Mouse (Mus musculus): ENCODE data around the gene Emc1. TPM values are rescaled to one million over a fixed set of nuclear protein-coding genes. Genes with fewer than 3 reads are reported as not detected.

Emc1 gene
- polyA plus RNA-seq, 1 experiment from 2014 or later: 18.0 TPM

GRCm38 (mm10) chr4:139400487-139400886 is 48.1 kb downstream of the Emc1 start:
- no peak overlapping the region for H3K4me2 ChIP-seq (ENCODE audit: low read depth, low read length)
- no peaks in the 10 kb centered on the region for H3K4me1 ChIP-seq (ENCODE audit: control insufficient read depth, insufficient read depth, low read length)
- peaks cover 29% of the 10 kb centered on the region for H3K36me3 ChIP-seq (ENCODE audit: control insufficient read depth, insufficient read depth, low read length)
- ATAC-seq: no peak
- no peak overlapping the region for H3K4me3 ChIP-seq (ENCODE audit: low read length)
- no peaks in the 10 kb centered on the region for H3K27me3 ChIP-seq (replicated peaks; ENCODE audit: control insufficient read depth, insufficient read depth, low read length)
- no peak overlapping the region for H3K27ac ChIP-seq (ENCODE audit: low read length)
- 84% methylated on average over 5 of the region's 5 CpGs for WGBS
- no peaks in the 10 kb centered on the region for H3K9me3 ChIP-seq (ENCODE audit: control insufficient read depth, low read length)
- H3K9ac ChIP-seq (ENCODE audit: low read depth, low read length): no peak overlapping the region

GRCm38 (mm10) chr4:139403214-139403613 is 50.8 kb downstream of the Emc1 start:
- peaks cover 33% of the 10 kb centered on the region for H3K36me3 ChIP-seq (ENCODE audit: control insufficient read depth, insufficient read depth, low read length)

GRCm38 (mm10) chr4:139411351-139411750 is 59.0 kb downstream of the Emc1 start:
- WGBS: 90% methylated on average over 3 of the region's 3 CpGs

More at GRCm38 (mm10) chr4:139403214-139403613, 50.8 kb downstream of the Emc1 start:
- Histone ChIP-seq H3K4me3 (ENCODE audit: low read length) (no peak overlapping the region), H3K27me3 (replicated peaks; ENCODE audit: control insufficient read depth, insufficient read depth, low read length) (no peaks in the 10 kb centered on the region), H3K27ac (ENCODE audit: low read length) (no peak overlapping the region), H3K4me2 (ENCODE audit: low read depth, low read length) (no peak overlapping the region), H3K9me3 (ENCODE audit: control insufficient read depth, low read length) (no peaks in the 10 kb centered on the region), H3K9ac (ENCODE audit: low read depth, low read length) (no peak overlapping the region), H3K4me1 (ENCODE audit: control insufficient read depth, insufficient read depth, low read length) (no peaks in the 10 kb centered on the region)
- 82% methylated on average over 14 of the region's 14 CpGs for WGBS
- ATAC-seq: no peak

GRCm38 (mm10) chr4:139417868-139418267 is 65.5 kb downstream of the Emc1 start:
- H3K27ac ChIP-seq (ENCODE audit: low read length): no peak overlapping the region
- H3K4me1 ChIP-seq (ENCODE audit: control insufficient read depth, insufficient read depth, low read length): no peaks in the 10 kb centered on the region
- no peaks in the 10 kb centered on the region for H3K27me3 ChIP-seq (replicated peaks; ENCODE audit: control insufficient read depth, insufficient read depth, low read length)
- ATAC-seq: no peak
- H3K4me2 ChIP-seq (ENCODE audit: low read depth, low read length): no peak overlapping the region
- WGBS: 60% methylated on average over 1 of the region's 1 CpGs
- peaks cover 44% of the 10 kb centered on the region for H3K36me3 ChIP-seq (ENCODE audit: control insufficient read depth, insufficient read depth, low read length)
- H3K9me3 ChIP-seq (ENCODE audit: control insufficient read depth, low read length): no peaks in the 10 kb centered on the region
- H3K4me3 ChIP-seq (ENCODE audit: low read length): no peak overlapping the region
- no peak overlapping the region for H3K9ac ChIP-seq (ENCODE audit: low read depth, low read length)

More at GRCm38 (mm10) chr4:139411351-139411750, 59.0 kb downstream of the Emc1 start:
- Histone ChIP-seq H3K4me2 (ENCODE audit: low read depth, low read length) (no peak overlapping the region), H3K9me3 (ENCODE audit: control insufficient read depth, low read length) (no peaks in the 10 kb centered on the region), H3K4me3 (ENCODE audit: low read length) (no peak overlapping the region), H3K27ac (ENCODE audit: low read length) (no peak overlapping the region), H3K36me3 (ENCODE audit: control insufficient read depth, insufficient read depth, low read length) (peaks cover 33% of the 10 kb centered on the region), H3K4me1 (ENCODE audit: control insufficient read depth, insufficient read depth, low read length) (no peaks in the 10 kb centered on the region), H3K9ac (ENCODE audit: low read depth, low read length) (no peak overlapping the region), H3K27me3 (replicated peaks; ENCODE audit: control insufficient read depth, insufficient read depth, low read length) (no peaks in the 10 kb centered on the region)
- no peak for ATAC-seq

GRCm38 (mm10) chr4:139421621-139422020 is 69.2 kb downstream of the Emc1 start:
- Histone ChIP-seq H3K27ac (ENCODE audit: low read length) (no peak overlapping the region), H3K9me3 (ENCODE audit: control insufficient read depth, low read length) (no peaks in the 10 kb centered on the region), H3K9ac (ENCODE audit: low read depth, low read length) (no peak overlapping the region), H3K36me3 (ENCODE audit: control insufficient read depth, insufficient read depth, low read length) (peaks cover 39% of the 10 kb centered on the region), H3K27me3 (replicated peaks; ENCODE audit: control insufficient read depth, insufficient read depth, low read length) (no peaks in the 10 kb centered on the region), H3K4me2 (ENCODE audit: low read depth, low read length) (no peak overlapping the region), H3K4me1 (ENCODE audit: control insufficient read depth, insufficient read depth, low read length) (no peaks in the 10 kb centered on the region), H3K4me3 (ENCODE audit: low read length) (no peak overlapping the region)
- ATAC-seq: no peak
- WGBS: 91% methylated on average over 7 of the region's 7 CpGs

GRCm38 (mm10) chr4:139422409-139422808 is 70.0 kb downstream of the Emc1 start:
- H3K27me3 ChIP-seq (replicated peaks; ENCODE audit: control insufficient read depth, insufficient read depth, low read length): no peaks in the 10 kb centered on the region
- H3K27ac ChIP-seq (ENCODE audit: low read length): no peak overlapping the region
- no peak overlapping the region for H3K4me3 ChIP-seq (ENCODE audit: low read length)
- no peak overlapping the region for H3K4me2 ChIP-seq (ENCODE audit: low read depth, low read length)
- no peak for ATAC-seq
- no peaks in the 10 kb centered on the region for H3K4me1 ChIP-seq (ENCODE audit: control insufficient read depth, insufficient read depth, low read length)
- peaks cover 40% of the 10 kb centered on the region for H3K36me3 ChIP-seq (ENCODE audit: control insufficient read depth, insufficient read depth, low read length)
- H3K9me3 ChIP-seq (ENCODE audit: control insufficient read depth, low read length): no peaks in the 10 kb centered on the region
- WGBS: 90% methylated on average over 2 of the region's 2 CpGs
- no peak overlapping the region for H3K9ac ChIP-seq (ENCODE audit: low read depth, low read length)

- no peaks in the 10 kb centered on the region for H3K4me1 ChIP-seq (ENCODE audit: control insufficient read depth, insufficient read depth, low read length)
- no peak overlapping the region for H3K4me2 ChIP-seq (ENCODE audit: low read depth, low read length)
- H3K4me3 ChIP-seq (ENCODE audit: low read length): no peak overlapping the region
- 72% methylated on average over 2 of the region's 2 CpGs for WGBS
- H3K27ac ChIP-seq (ENCODE audit: low read length): no peak overlapping the region
- H3K36me3 ChIP-seq (ENCODE audit: control insufficient read depth, insufficient read depth, low read length): peaks cover 40% of the 10 kb centered on the region
- H3K9ac ChIP-seq (ENCODE audit: low read depth, low read length): no peak overlapping the region
- no peaks in the 10 kb centered on the region for H3K9me3 ChIP-seq (ENCODE audit: control insufficient read depth, low read length)
- ATAC-seq: no peak
- H3K27me3 ChIP-seq (replicated peaks; ENCODE audit: control insufficient read depth, insufficient read depth, low read length): no peaks in the 10 kb centered on the region
Observed at GRCm38 (mm10) chr4:139423270-139423669, 70.9 kb downstream of the Emc1 start.

Small RNA genes within 50 kb of the gene (microRNA-seq; reads per million reads assigned to microRNA genes)
- gene Gm24245: 4.3 reads per million, percentile 12 among the genes with 10 or more reads in this experiment
- 0.68 reads per million for gene Gm25732

Other genes starting within 250 kb of the Emc1 start
- gene Minos1, start 221.5 kb upstream of the Emc1 start, polyA plus RNA-seq (2015; fragmentation: Nextera tagmentation; extraction: Ambion mirVana): 658 and 660 TPM in 2 replicates
- 440 and 454 TPM in 2 replicates for gene Capzb, start 159.7 kb upstream of the Emc1 start, polyA plus RNA-seq (2015; fragmentation: Nextera tagmentation; extraction: Ambion mirVana)
- 32.8 and 37.4 TPM in 2 replicates for gene Pqlc2, start 41.9 kb upstream of the Emc1 start, polyA plus RNA-seq (2015; fragmentation: Nextera tagmentation; extraction: Ambion mirVana)
- 243 and 247 TPM in 2 replicates for gene Akr7a5, start 41.8 kb upstream of the Emc1 start, polyA plus RNA-seq (2015; fragmentation: Nextera tagmentation; extraction: Ambion mirVana)
- 92.4 and 109 TPM in 2 replicates for gene Mrto4, start within 50 bp of the Emc1 start, polyA plus RNA-seq (2015; fragmentation: Nextera tagmentation; extraction: Ambion mirVana)
- gene Ubr4, start within 50 bp of the Emc1 start, polyA plus RNA-seq (2015; fragmentation: Nextera tagmentation; extraction: Ambion mirVana): 43.7 and 44.8 TPM in 2 replicates
- 1.9 and 2.0 TPM in 2 replicates for gene Iffo2, start 178.0 kb downstream of the Emc1 start, polyA plus RNA-seq (2015; fragmentation: Nextera tagmentation; extraction: Ambion mirVana)